Mouse (Mus musculus) monocyte, adult 5-6 weeks (primary cell): Measurements from ENCODE around the gene Cryba4. TPM values are rescaled to one million over a fixed set of nuclear protein-coding genes. Genes with fewer than 3 reads are reported as not detected.
A peak's percentile ranks its signal among the peaks of the same experiment; 100 is the strongest.

Experiments
- ATAC-seq: fragments of 153-309, 156-312 bp; replicated peaks from 2 replicates; pipeline ENCODE4 v1.8.0; 2017; ENCODE audit warnings: mild to moderate bottlenecking; ENCODE audit not compliant: low TSS enrichment, insufficient number of reproducible peaks, severe bottlenecking, poor library complexity, low FRiP score
- total RNA-seq: library from RNA; stranded (forward); fragments of 200-1000, 200-491, 200-594 nt; gene quantifications from 3 replicates; pipeline ENCODE4 v1.2.3, GENCODE M21; 2017

Cryba4 gene
- total RNA-seq, 1 experiment from 2014 or later = 2.1 TPM

GRCm38 (mm10) chr5:112288193-112289141 lies 36.1 kb upstream of the Cryba4 start:
- no peak for ATAC-seq

- no peak for ATAC-seq
Observed at GRCm38 (mm10) chr5:112287652-112288051, 35.3 kb upstream of the Cryba4 start.

- peak; percentile 67 for ATAC-seq
Observed at GRCm38 (mm10) chr5:112286984-112287641, 34.8 kb upstream of the Cryba4 start.

GRCm38 (mm10) chr5:112286608-112286983 lies 34.3 kb upstream of the Cryba4 start:
- no peak for ATAC-seq

- no peak for ATAC-seq
Observed at GRCm38 (mm10) chr5:112285548-112286085, 33.3 kb upstream of the Cryba4 start.

- no peak for ATAC-seq
Observed at GRCm38 (mm10) chr5:112284203-112284582, 31.9 kb upstream of the Cryba4 start.

GRCm38 (mm10) chr5:112283543-112284202 lies 31.4 kb upstream of the Cryba4 start:
- ATAC-seq = no peak

GRCm38 (mm10) chr5:112282780-112283482 lies 30.6 kb upstream of the Cryba4 start:
- no peak for ATAC-seq

- ATAC-seq = no peak
Observed at GRCm38 (mm10) chr5:112282123-112282779, 29.9 kb upstream of the Cryba4 start.

GRCm38 (mm10) chr5:112281676-112282075 lies 29.4 kb upstream of the Cryba4 start:
- no peak for ATAC-seq

GRCm38 (mm10) chr5:112280863-112281660 lies 28.7 kb upstream of the Cryba4 start:
- ATAC-seq = no peak

GRCm38 (mm10) chr5:112280151-112280550 lies 27.8 kb upstream of the Cryba4 start:
- ATAC-seq = peak; percentile 41

GRCm38 (mm10) chr5:112279181-112280021 lies 27.1 kb upstream of the Cryba4 start:
- ATAC-seq = no peak

GRCm38 (mm10) chr5:112277906-112278470 lies 25.7 kb upstream of the Cryba4 start:
- no peak for ATAC-seq

GRCm38 (mm10) chr5:112276907-112277348 lies 24.6 kb upstream of the Cryba4 start:
- no peak for ATAC-seq

- ATAC-seq = peak; percentile 82
Observed at GRCm38 (mm10) chr5:112276267-112276873, 24.1 kb upstream of the Cryba4 start, which contains the start of gene Tpst2. TSS of gene Tpst2 (plus strand) at chr5:112276691.
